Mouse (Mus musculus) lung, adult 2 months (tissue): ENCODE results near the gene Msi2.

Experiments
- CTCF ChIP-seq: fragments of 200-500 bp; IDR thresholded peaks from 2 replicates; pipeline ENCODE4 v1.5.1; 2011; ENCODE audit warnings: mild to moderate bottlenecking, low read length, control low read depth; ENCODE audit not compliant: insufficient read depth
- POLR2A ChIP-seq: fragments of 200-500 bp; IDR thresholded peaks from 2 replicates; pipeline ENCODE4 v1.6.1; 2011; ENCODE audit warnings: low read depth, mild to moderate bottlenecking, control low read depth, low read length, borderline replicate concordance; ENCODE audit errors: extremely low read depth

DNA sequence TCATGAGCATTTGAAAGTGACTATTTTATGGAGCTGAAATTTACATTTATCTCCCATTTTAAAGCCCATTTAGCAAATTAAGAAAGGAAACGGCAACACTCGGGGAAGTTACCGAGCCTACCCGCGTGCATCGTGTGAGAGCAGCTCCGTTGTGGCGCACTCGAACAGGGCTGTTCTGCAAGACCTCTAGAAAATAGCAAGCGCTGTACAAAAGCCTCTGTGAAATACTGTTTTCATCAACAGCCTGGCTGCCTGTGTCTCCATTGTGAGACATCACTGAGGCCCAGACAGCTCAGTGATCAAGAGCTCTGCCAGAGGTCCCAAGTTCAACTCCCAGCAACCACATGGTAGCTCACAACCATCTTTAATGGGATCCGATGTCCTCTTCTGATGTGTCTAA lies 100.9 kb downstream of the Msi2 start:
- TF ChIP-seq CTCF (no peak), POLR2A (no peak)
